Mouse (Mus musculus) midbrain, postnatal 0 days (tissue): ENCODE results near the gene Snx21. TPM values are rescaled to one million over a fixed set of nuclear protein-coding genes. Genes with fewer than 3 reads are reported as not detected.

Experiments used
- ATAC-seq: fragments of 200-750 bp; cut with Nextera tagmentation; 2 replicates; pipeline ENCODE4 v1.8.0; 2017; ENCODE audit warnings: moderate number of reproducible peaks, mild to moderate bottlenecking, moderate TSS enrichment, moderate library complexity; ENCODE audit not compliant: low FRiP score
- DNase-seq: peaks from one replicate; pipeline ENCODE4 v3.0.0-alpha.2; 2015; ENCODE audit warnings: low spot score
- H3K27ac ChIP-seq: fragments of 300-500 bp; sonication (generic); 2 replicates; pipeline ENCODE4 v1.5.1; 2014; ENCODE audit warnings: low read depth, mild to moderate bottlenecking, low read length, mixed read lengths
- H3K27me3 ChIP-seq: fragments of 300-500 bp; sonication (generic); 2 replicates; pipeline ENCODE4 v1.6.1; 2014; ENCODE audit warnings: low read length, control low read depth, mixed read lengths; ENCODE audit not compliant: insufficient read depth
- H3K36me3 ChIP-seq: fragments of 300-500 bp; sonication (generic); 2 replicates; pipeline ENCODE4 v1.6.1; 2014; ENCODE audit warnings: low read length, control low read depth, mixed read lengths; ENCODE audit not compliant: insufficient read depth
- H3K4me1 ChIP-seq: fragments of 300-500 bp; sonication (generic); 2 replicates; pipeline ENCODE4 v1.6.1; 2014; ENCODE audit warnings: mild to moderate bottlenecking, control low read depth, antibody characterized with exemption, low read length, mixed read lengths; ENCODE audit not compliant: insufficient read depth
- H3K4me2 ChIP-seq: fragments of 300-500 bp; sonication (generic); 2 replicates; pipeline ENCODE4 v1.6.1; 2014; ENCODE audit warnings: low read depth, mild to moderate bottlenecking, low read length, mixed read lengths; ENCODE audit not compliant: poor library complexity, severe bottlenecking
- H3K4me3 ChIP-seq: fragments of 300-500 bp; sonication (generic); 2 replicates; pipeline ENCODE4 v1.5.1; 2014; ENCODE audit warnings: low read depth, mild to moderate bottlenecking, low read length, moderate library complexity
- H3K9ac ChIP-seq: fragments of 300-500 bp; sonication (generic); replicated peaks from 2 replicates; pipeline ENCODE4 v1.6.1; 2014; ENCODE audit warnings: mild to moderate bottlenecking, low read length, moderate library complexity, mixed read lengths; ENCODE audit not compliant: poor library complexity, severe bottlenecking
- H3K9me3 ChIP-seq: fragments of 300-500 bp; sonication (generic); 2 replicates; pipeline ENCODE4 v1.6.1; 2016; ENCODE audit warnings: low read length, control low read depth
- CTCF ChIP-seq: IDR thresholded peaks from 2 replicates; pipeline ENCODE4 v1.5.1; 2016; ENCODE audit warnings: antibody characterized with exemption, mild to moderate bottlenecking
- WGBS: fragments of 180-500 bp; shearing (Covaris S2); extraction: QIAGEN DNeasy Blood & Tissue Kit; methylation state at CpG from one replicate; pipeline ENCODE4 v1.1.7; 2014; 5-methylcytosine and 5-hydroxymethylcytosine counted together
- polyA plus RNA-seq: library from polyadenylated mRNA; unstranded; fragments of >200 nt; fragmentation: Nextera tagmentation; extraction: Ambion mirVana; gene quantifications from 2 replicates; pipeline ENCODE4 v1.2.1, GENCODE M21; 2015
- total RNA-seq: library from RNA; depleted of rRNA; stranded (reverse); fragments of >200 nt; gene quantifications from 2 replicates; pipeline ENCODE4 v1.2.3, GENCODE M21; 2014

Gene Snx21
- total and polyA plus RNA-seq, 2 experiments from 2014 or later, result 50.8 to 100 TPM

DNA sequence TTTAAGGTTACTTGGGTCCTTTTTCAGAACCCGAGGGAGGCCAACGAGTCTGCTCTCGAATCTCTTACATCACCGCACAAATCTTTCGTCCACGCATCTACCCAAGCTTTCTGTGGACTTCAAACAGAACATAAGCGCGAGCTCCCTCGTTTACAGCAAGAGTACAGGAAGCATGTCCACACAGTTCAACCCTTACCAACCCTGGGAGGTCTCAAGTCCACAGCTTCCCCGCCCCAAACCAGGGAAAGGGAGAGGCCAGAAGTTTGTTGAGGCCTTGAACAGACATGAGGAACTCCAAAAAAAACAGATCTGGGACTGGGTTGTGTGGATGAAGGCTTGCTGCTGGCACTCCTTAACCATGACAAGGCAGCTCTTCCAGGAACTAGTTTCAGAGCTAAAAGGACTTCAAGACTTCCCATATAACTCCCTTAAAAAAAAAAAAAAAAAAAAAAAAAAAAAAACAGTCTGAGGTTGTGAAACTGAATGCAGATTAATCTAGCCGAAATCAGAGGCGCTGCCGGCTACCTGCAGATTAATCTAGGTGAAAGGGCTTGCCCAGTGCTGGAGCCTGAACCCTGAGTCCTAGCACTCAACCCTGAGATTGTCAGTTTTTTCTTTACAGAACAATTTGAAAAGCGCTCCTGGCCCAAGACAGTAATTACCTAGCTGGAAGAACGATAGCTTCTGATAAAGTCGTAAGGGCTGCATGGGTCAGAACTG, 17.7 kb downstream of the Snx21 start:
- H3K27ac ChIP-seq, result no peak overlapping the region
- H3K4me2 ChIP-seq, result peak overlapping the region; percentile 63
- H3K4me1 ChIP-seq, result no peaks in the 10 kb centered on the region
- 93% methylated on average over 16 of the region's 16 CpGs for WGBS
- H3K36me3 ChIP-seq, result peaks cover 5% of the 10 kb centered on the region; the same call in 1 of the 2 replicates
- H3K4me3 ChIP-seq, result peak overlapping the region; percentile 73
- TF ChIP-seq CTCF, result no peak
- no peaks in the 10 kb centered on the region for H3K27me3 ChIP-seq
- no peak for ATAC-seq
- no peaks in the 10 kb centered on the region for H3K9me3 ChIP-seq
- H3K9ac ChIP-seq, result peak overlapping the region; percentile 63; the same call in 1 of the 2 replicates
- DNase-seq, result no peak

DNA sequence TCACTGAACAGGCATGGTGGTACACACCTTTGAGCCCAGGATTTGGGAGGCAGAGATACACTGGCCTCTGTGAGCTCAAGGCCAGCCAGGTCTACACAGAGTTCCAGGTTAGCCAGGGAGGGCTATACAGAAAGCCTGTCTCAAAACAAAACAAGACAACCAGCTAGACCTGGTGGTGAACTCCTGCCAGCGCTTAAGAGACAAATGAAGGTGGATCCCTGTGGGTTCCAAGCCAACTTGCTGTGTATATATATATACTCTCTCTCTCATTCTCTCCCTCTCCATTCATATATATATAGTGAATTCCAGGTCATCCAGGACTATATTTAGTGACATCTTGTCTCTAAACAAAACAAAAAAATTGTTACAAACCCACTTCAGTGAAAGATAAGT, 18.3 kb downstream of the Snx21 start:
- H3K27ac ChIP-seq, result peak overlapping the region; percentile 87; the same call in 1 of the 2 replicates
- DNase-seq (no peak), ATAC-seq (no peak)
- H3K9ac ChIP-seq, result peak overlapping the region; percentile 63
- H3K4me3 ChIP-seq, result peak overlapping the region; percentile 73
- no peaks in the 10 kb centered on the region for H3K9me3 ChIP-seq
- no peaks in the 10 kb centered on the region for H3K27me3 ChIP-seq
- no peak for TF ChIP-seq CTCF
- peak overlapping the region; percentile 63 for H3K4me2 ChIP-seq
- no peaks in the 10 kb centered on the region for H3K4me1 ChIP-seq
- H3K36me3 ChIP-seq, result peaks cover 8% of the 10 kb centered on the region
- 58% methylated on average over 1 of the region's 1 CpGs for WGBS

DNA sequence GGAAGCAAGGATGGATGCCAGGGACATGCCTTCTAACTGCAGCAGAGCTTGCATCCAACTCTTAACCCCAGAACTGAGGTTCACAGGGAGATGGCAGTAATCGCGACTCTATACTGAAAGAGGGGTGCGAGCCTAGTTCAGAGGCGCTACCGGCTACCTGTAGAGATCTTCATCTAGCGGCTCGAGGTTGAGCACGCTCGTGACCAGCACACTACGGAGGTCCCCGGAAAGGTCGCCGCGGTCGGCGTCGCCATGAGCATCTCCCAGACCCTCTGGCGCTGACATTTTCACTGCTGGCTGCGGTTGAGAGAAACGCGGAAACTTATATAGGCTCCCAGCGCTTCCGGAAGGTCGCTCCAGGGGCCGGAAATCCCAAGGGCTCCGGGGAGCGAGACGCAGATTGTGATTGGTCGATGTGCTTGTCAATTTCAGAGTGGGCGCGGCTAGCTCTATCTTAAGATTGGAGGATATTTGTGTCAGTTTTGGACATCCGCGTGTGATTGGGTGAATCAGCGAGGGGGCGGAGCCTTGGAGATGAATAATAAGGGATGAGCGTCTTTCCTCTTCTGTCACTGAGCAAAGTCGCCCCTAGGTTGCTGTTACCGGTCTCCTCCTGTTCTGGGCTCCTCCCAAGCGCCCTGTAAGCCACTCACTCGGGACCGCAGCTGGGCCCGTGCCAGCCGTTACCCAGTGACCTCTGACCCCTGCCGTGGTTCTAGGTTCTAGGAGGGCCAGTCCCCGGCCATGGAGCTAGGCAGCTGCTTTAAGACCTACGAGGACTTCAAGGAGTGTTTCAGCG, 19.1 kb downstream of the Snx21 start, which contains the start of the genes Acot8 and Zswim3:
TSS of gene Acot8 (minus strand) at position 350 of the 799 bp plus-strand sequence.
TSS of gene Zswim3 (plus strand) at position 566 of the 799 bp plus-strand sequence.
- Histone ChIP-seq H3K4me3 (peak within 1 kb of the TSS; percentile 73), H3K4me2 (peak within 1 kb of the TSS; percentile 81), H3K36me3 (peaks cover 13% of the 10 kb centered on the region), H3K4me1 (no peaks in the 10 kb centered on the region), H3K27me3 (no peaks in the 10 kb centered on the region), H3K9me3 (no peaks in the 10 kb centered on the region), H3K9ac (peak within 1 kb of the TSS; percentile 92), H3K27ac (peak within 1 kb of the TSS; percentile 90)
- DNase-seq (peak; percentile 99), ATAC-seq (peak; percentile 97)
- no peak for TF ChIP-seq CTCF
- WGBS, result under 1% methylated on average over 47 of the region's 47 CpGs

DNA sequence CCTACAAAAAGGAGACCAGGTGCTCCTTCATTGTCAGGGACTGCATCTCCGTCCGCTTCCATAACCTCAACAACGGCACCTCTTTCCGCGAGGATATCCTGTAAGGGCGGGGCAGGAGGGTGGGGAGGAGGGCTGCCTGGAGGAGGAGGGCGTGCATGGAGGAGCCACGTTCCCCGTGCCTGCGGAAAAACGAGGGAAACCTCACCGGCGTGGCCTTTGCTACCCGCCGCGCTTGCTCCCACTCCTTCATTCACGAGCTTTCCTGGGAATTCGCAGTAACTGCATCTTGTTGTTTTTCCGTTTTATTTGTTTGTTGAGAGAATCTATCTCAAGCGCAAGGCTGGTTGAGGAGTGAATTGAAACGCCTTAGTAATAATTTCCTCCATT, 19.7 kb downstream of the Snx21 start:
- Histone ChIP-seq H3K4me3 (peak overlapping the region; percentile 73), H3K27me3 (no peaks in the 10 kb centered on the region), H3K4me2 (peak overlapping the region; percentile 81), H3K9me3 (no peaks in the 10 kb centered on the region), H3K36me3 (peaks cover 16% of the 10 kb centered on the region), H3K4me1 (no peaks in the 10 kb centered on the region), H3K27ac (peak overlapping the region; percentile 90), H3K9ac (peak overlapping the region; percentile 92)
- WGBS, result under 1% methylated on average over 21 of the region's 21 CpGs
- TF ChIP-seq CTCF, result no peak
- DNase-seq (peak; percentile 31), ATAC-seq (peak; percentile 57)

DNA sequence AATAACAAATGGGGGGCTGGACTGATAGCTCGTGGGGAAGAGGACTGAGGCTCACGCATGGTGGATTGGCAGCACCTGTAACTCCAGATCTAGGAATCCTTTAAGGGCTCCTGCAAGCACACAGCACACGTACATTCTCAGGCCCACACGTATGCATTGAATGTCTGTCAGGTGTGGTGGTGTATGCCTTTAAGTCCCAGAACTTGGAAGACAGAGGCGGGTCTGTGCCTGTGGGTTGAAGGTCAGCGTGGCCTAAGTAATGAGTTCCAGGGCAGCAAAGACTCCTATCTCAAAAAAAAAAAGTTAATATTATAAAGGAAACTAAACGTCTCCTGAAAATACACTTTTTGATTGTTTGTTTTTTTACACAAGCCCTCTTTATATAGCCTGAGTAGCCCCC, 21.0 kb downstream of the Snx21 start:
- H3K27ac ChIP-seq, result no peak overlapping the region
- DNase-seq, result no peak
- peaks cover 18% of the 10 kb centered on the region for H3K36me3 ChIP-seq
- H3K27me3 ChIP-seq, result no peaks in the 10 kb centered on the region
- no peak for ATAC-seq
- H3K9me3 ChIP-seq, result no peaks in the 10 kb centered on the region
- 88% methylated on average over 7 of the region's 7 CpGs for WGBS
- no peak for TF ChIP-seq CTCF
- H3K4me1 ChIP-seq, result no peaks in the 10 kb centered on the region
- no peak overlapping the region for H3K4me2 ChIP-seq
- no peak overlapping the region for H3K4me3 ChIP-seq
- H3K9ac ChIP-seq, result no peak overlapping the region

DNA sequence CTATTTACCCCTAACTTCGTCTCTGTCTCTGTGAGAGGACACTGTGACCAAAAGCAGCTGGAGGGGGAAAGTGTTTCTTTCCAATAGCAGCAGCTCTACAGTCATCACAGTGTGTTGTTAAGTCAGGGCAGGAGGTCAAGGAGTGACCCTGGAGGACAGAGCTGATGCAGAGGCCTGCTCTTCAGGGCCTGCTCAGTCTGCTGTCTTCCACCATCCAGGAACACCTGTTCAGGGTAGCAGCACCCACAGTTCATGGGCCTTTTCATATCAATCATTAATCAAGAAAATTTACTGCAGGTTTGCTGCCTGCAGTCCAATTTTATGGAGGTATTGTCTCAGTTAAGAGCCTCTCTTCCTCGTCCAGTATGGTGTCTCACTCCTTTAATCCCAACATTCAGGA, 27.9 kb downstream of the Snx21 start:
- TF ChIP-seq CTCF, result no peak
- 69% methylated on average over 2 of the region's 2 CpGs for WGBS
- H3K4me2 ChIP-seq, result no peak overlapping the region
- H3K27me3 ChIP-seq, result no peaks in the 10 kb centered on the region
- H3K9me3 ChIP-seq, result no peaks in the 10 kb centered on the region
- no peaks in the 10 kb centered on the region for H3K4me1 ChIP-seq
- DNase-seq, result no peak
- no peak overlapping the region for H3K9ac ChIP-seq
- H3K36me3 ChIP-seq, result peaks cover 13% of the 10 kb centered on the region
- H3K4me3 ChIP-seq, result no peak overlapping the region
- ATAC-seq, result no peak
- H3K27ac ChIP-seq, result no peak overlapping the region
